Mouse (Mus musculus) layer of hippocampus, adult 9-11 months (tissue): ENCODE measurements around the gene Mxi1.

ENCODE experiments used
- DNase-seq: peaks from one replicate; pipeline ENCODE4 v3.0.0; 2022

The Mxi1 gene

DNA sequence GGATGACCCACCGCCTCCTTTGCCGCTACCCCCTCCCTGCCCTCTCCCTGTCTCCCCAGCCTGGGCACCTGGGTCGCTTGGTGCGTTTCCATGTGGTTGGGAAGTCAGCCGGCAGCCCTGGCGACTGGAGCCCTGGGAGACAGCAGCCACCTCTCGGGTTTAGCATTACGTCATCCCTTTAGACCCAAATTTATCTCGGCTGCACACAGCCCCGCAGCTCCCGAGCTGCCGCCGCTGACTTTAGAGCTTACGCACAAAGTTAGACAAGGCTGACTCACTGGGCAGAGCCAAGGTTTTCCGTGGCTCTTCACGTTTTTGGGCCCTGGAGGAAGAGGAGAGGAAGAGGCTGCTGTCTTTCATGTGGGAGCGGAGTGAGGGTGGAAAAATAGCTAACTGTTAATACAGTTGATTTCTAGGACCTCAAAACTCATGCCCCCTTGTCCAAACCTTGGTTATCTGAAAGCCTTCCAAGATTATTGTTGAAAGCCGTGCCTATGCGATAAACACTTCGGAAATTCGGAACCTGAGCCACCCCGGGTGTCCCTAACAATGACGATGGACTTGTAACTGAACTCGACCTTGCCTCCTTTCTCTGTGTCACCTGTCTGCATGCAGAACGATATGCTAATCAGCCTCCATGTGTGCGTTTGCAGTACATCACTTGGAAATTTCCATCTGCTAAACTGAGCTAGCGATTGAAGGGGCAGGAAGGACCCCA lies 15.4 kb downstream of the Mxi1 start:
- peak; percentile 88 for DNase-seq

GRCm38 (mm10) chr19:53328116-53328515 lies 17.8 kb downstream of the Mxi1 start:
- DNase-seq, result no peak

DNA sequence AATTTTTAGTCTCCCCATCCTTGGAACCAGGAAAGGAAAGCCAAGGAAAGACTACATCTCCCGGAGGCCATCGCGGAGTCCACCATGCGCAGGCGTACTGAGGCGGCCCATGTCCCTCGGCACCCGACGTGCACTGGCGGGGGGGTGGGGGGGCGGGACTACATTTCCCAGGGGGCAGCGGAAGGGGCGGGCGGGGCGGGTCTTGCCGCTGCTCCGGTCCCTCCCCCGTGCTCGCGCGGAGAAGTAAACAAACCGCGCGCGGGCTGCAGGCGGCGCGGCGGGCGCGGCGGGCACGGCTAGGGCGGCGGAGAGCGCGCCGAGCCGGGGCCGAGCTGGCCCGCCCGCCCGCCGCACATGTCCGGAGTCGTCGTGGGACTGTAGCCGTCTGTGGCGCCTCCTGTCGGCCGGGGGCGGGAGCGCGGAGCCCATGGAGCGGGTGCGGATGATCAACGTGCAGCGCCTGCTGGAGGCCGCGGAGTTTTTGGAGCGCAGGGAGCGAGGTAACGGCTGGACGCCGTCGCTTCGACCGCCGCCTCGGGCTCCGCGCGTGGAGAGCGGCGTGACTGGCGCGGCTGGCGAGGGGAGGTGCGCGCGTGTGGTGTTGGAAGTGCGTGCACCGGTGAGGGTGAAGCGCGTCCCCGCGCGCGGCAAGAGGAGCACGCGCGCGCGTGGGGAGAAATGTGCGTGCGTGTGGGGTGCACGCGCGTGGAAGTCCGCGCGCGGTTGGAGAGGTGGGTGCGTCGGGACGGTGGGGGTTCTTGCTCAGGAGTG lies 19.1 kb downstream of the Mxi1 start:
- DNase-seq, result peak; percentile 91

GRCm38 (mm10) chr19:53329992-53330381 lies 19.7 kb downstream of the Mxi1 start:
- peak; percentile 81 for DNase-seq

DNA sequence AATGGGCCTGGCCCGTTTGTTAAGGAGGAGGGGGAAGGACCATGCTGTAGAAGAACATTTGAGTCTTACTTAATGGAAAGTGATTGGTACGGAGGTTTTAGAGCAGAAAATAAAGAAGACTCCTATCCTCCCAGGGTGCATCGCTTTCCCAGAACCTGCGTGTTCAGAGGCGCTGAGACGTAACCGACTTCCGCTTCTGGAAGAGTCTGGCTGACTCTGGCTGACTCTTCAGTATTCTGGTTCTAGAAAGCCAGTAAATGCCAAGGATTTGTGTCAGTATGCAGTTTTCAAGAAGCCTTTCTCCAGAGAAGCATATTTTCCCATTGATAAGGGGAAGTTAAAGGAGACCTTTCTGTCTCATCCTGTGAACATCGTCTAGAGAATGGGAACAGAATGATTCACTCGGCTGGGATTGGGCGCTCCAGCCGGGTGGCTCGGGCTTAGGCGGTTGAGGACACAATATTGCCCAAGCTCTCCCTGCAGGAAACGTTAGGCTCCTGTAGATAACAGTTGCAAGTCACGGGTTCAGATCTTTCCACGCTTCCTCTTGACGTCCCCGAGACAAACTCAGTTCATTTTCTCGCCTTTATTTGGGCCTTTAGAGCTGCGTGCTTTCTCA lies 21.7 kb downstream of the Mxi1 start:
- DNase-seq, result no peak

DNA sequence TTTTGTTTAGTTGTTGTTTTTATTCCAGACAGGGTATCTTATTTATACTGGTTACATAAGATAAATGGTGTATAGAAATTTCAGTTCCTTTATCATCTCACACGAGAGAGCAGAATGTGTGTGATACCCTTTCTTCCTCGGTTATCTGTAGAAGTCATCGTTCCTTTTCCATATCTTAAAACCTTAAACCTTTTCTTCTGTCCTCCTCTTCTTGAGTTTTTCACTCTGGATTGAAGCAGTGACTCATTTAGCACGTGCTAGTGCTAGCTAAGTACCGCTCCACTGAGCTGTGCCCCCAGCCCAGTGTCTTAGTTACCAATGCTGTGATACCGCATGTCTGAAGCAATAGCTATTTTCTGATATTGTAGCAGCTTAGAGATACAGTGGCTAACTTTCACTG lies 23.4 kb downstream of the Mxi1 start:
- DNase-seq, result no peak

DNA sequence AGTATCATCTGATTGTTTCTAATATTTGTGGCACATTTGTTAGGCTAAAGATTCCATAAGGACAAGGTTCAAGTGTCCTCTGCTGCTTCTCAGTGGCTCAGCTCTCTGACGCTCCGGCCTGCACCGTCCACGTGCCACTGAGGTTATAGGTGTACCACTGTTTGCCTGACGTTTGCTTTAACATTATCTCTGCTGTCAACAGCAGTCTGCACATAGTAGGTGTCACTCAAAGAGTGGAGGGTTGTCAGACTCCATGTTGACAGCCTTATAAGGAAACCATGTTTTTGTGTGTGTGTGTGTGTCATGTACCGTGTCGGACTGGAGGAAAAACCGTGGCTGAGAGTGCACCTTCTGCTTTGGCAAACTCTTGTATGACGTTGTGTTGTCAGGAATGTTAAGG lies 24.9 kb downstream of the Mxi1 start:
- no peak for DNase-seq

DNA sequence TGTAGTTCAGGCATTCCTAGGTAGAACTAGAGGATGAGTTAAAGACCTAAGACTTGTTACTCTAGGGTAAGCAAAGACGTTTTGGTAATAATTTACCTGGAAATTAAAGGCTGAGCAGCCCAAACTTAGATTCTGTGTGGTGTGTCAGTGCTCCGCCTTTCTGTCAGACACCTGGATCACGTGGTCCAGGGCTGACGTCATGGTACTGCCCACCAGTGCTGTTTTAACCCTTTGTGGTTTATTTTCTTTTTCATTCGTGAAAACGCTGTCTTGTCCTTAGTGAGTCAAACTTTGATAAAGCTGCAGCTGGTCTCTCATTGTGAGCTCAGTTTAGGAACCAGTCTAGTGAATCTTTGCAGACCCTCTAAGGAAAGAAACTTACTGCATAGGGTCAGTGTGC lies 30.1 kb downstream of the Mxi1 start:
- DNase-seq, result no peak

GRCm38 (mm10) chr19:53343174-53343881 lies 33.0 kb downstream of the Mxi1 start:
- no peak for DNase-seq

DNA sequence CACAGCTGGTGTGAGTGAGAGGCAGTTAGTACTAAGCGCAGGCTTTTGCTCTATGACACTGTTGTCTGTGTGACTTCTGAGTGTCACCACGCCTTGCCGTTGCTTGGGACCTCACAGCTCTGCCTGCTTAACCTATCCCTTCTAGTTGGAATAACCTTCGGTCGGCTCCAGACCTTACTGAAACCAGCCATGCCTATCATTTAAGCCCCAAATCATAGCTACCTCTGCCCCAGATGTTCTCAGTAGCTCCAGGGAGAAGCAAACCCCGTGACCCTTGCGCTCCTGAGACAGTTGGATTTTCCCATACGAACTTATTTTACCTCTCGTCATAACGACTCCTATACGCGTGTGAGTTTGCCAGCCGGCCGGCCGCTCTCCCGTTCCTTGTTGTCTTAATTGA lies 33.7 kb downstream of the Mxi1 start:
- no peak for DNase-seq

- DNase-seq, result no peak
Measured at GRCm38 (mm10) chr19:53345766-53346165, 35.4 kb downstream of the Mxi1 start.

DNA sequence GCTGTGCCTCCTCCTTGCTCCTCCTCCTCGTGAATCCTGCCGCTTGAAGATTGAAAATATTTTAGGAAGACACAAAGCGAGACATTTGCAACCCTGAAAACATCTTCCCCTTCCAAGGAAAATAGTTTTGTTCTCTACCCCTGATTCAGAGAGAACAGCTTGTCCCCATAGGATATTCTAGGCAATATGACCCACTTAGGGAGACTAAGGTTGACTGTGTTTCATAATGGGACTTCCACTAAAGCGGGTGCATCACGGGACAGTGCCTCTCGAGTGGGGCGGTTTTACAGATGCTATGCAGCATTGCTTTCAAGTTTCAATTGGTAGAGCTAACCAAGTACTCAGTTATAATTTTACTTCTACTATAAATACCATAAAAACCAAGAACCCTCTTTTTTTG lies 43.5 kb downstream of the Mxi1 start:
- DNase-seq, result no peak

GRCm38 (mm10) chr19:53354271-53355000 lies 44.1 kb downstream of the Mxi1 start:
- DNase-seq, result no peak

DNA sequence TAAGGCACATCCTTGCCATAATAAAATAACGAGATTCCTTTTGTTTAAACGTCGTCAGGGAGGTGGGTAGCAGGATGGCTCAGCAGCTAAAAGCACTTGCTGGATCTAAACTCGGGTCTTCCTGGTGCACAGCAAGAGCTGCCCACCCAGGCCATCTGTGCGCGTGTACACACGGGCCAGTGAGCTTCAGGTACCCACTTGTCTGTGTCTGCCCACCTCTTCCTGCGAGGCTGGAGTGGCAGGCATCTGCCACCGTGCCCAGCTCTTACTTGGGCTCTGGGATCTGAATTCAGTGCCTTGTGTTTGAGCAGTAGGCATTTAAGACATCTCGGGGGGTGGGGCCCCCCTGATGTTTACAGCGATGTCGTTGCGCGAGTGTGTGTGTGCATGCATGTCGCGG lies 44.7 kb downstream of the Mxi1 start:
- DNase-seq, result no peak

GRCm38 (mm10) chr19:53359160-53360033 lies 49.1 kb downstream of the Mxi1 start:
- peak; percentile 78 for DNase-seq

DNA sequence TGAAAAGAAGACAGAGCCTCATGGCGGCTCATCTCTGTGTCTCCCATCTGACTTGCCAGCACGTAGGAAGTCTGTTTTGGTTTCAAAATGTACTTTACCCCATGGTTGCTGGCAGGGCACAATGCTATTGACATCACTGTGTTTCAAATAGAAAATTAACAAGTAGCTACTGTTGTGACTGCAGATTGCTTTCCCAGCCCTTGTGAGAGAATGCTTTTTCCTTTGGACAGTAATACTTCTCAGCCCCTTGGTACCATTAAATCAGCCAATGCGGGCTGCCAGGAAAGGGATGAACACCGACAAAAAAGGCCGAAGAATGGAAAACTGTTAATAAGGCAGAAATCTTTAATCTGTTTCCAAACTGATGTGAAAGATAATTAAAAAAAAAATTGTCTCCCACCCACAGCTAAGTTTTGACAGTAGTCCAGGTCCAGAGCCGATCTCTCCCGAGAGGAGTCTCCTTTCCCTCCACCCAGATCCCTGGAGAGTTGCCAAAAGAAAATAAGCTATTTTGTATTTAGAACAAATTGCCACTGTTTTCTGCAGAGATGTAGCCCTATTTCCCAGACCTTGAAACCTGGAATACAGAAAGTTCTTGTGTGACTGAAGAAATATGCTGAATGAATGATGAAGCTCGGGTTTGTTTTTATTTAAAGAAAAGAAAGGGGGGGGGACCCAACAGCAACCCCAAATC lies 50.1 kb downstream of the Mxi1 start:
- peak; percentile 88 for DNase-seq

GRCm38 (mm10) chr19:53362967-53363366 lies 52.6 kb downstream of the Mxi1 start:
- no peak for DNase-seq

DNA sequence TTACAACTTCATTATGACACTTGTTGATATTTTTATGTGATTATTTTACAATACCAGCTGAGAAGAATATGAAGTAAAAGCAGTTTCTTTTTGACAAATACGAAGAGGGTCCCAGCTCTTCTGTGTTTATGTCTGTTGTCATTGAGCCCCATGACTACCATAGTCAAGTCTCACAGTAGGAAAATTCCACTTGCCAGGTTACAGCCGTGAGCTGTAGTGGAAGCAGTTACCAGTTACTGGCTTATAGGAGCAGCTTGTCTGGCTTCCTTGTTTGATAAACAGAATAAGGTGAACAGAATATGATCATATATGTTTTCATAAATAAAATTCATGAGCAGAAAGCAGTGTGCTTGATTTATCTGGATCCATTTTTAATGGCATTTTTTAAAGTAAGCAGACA lies 54.2 kb downstream of the Mxi1 start:
- DNase-seq, result no peak

- DNase-seq, result peak; percentile 56
Measured at GRCm38 (mm10) chr19:53364963-53365362, 54.6 kb downstream of the Mxi1 start.

DNA sequence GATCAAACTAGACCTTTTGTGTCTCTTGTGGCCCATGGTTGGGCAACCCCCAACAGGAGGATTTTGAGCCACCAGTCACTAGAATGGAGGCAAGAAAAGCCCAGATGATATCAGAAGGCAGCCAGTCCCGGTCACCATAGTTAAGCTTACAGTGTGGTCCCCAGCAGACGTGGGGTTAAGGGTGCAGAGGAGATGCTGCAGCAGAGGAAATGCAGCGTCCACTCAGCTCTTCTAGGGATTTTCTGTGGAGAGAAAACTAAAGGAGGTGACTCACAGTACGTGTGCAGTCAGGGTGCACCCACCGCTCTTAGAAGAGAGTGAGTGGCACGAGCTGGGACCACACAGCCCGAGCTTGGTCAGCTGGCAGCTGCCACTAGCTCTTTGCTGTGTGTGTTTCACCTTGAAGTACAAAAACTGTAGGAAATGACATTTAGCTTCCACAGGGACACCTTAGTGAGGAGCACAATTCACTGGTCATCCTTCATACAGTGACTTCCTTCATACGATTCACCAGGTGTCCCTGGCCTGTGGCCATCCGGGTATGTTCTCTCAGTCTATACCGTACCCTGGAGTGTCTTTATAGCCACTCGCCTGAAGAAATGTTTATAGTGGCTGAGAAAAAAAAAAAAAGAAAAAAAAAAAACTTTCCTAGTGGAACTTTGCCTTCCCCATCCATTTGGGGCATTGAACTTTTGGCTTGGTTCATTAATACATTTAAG lies 55.9 kb downstream of the Mxi1 start:
- DNase-seq, result no peak
